Mouse (Mus musculus) right cerebral cortex, postnatal 36 days (tissue): ENCODE data around the gene Aplnr.

Source experiments
- DNase-seq, 2 experiments: peaks; one replicate each; pipeline ENCODE4 v3.0.0; 2022; ENCODE audit warnings: low spot score in 2 of 2, mixed read lengths in 1 of 2

The Aplnr gene

GRCm38 (mm10) chr2:85178139-85178800 is 42.2 kb downstream of the Aplnr start:
- DNase-seq: no peak

GRCm38 (mm10) chr2:85187582-85188151 is 51.6 kb downstream of the Aplnr start:
- no peak for DNase-seq
